Mouse (Mus musculus) megakaryocyte, embryonic 14.5 days (primary cell): Measurements from ENCODE around the gene Memo1.

Experiments
- FLI1 ChIP-seq: IDR thresholded peaks from 2 replicates; pipeline ENCODE4 v1.6.1; 2012; ENCODE audit warnings: low read length, inconsistent platforms, mixed read lengths
- GATA1 ChIP-seq: IDR thresholded peaks from 3 replicates; pipeline ENCODE4 v1.6.1; 2012; ENCODE audit warnings: mixed read lengths, low read length, inconsistent platforms, borderline replicate concordance

DNA sequence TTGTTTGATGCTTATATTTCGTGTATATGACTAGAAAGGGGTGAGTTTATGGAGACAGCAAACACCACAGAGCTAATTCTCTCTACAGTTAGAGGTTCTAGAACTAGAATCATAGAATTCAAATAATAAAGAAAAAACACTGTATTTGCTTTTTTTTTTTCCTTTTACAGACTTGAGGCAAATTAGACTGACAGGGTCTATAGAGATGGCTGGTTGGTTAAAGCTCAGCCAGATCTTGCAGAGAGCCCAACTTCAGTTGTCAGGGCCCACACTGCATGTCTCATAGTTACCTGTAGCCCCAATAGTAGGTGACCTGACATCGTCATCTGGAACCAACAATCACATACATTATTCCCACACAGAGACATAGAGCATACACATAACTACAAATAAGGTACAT, 28.5 kb upstream of the Memo1 start, which contains the start of gene Dpy30:
- no peak for TF ChIP-seq GATA1
- no peak for TF ChIP-seq FLI1
